Mouse (Mus musculus) embryonic facial prominence, embryonic 10.5 days (tissue): ENCODE data around the gene Uqcc1. TPM values are rescaled to one million over a fixed set of nuclear protein-coding genes. Genes with fewer than 3 reads are reported as not detected.

Source experiments
- DNase-seq: peaks from one replicate; pipeline ENCODE4 v3.0.0-alpha.2; 2017; ENCODE audit warnings: low spot score
- H3K27ac ChIP-seq: fragments of 300-500 bp; sonication (generic); replicated peaks from 2 replicates; pipeline ENCODE4 v1.5.1; 2016; ENCODE audit warnings: mild to moderate bottlenecking
- H3K27me3 ChIP-seq: fragments of 300-500 bp; sonication (generic); replicated peaks from 2 replicates; pipeline ENCODE4 v1.6.1; 2016; ENCODE audit warnings: low read depth, mild to moderate bottlenecking; ENCODE audit not compliant: poor library complexity, severe bottlenecking
- H3K36me3 ChIP-seq: fragments of 300-500 bp; sonication (generic); replicated peaks from 2 replicates; pipeline ENCODE4 v1.6.1; 2016; ENCODE audit warnings: mild to moderate bottlenecking, moderate library complexity
- H3K4me1 ChIP-seq: fragments of 300-500 bp; sonication (generic); 2 replicates; pipeline ENCODE4 v1.6.1; 2016
- H3K4me3 ChIP-seq: fragments of 300-500 bp; sonication (generic); 2 replicates; pipeline ENCODE4 v1.5.1; 2016; ENCODE audit warnings: mild to moderate bottlenecking, moderate library complexity
- H3K9me3 ChIP-seq: fragments of 300-500 bp; sonication (generic); 2 replicates; pipeline ENCODE4 v1.6.1; 2016; ENCODE audit warnings: mild to moderate bottlenecking
- WGBS: fragments of 180-500 bp; shearing (Covaris S2); methylation state at CpG from one replicate; pipeline ENCODE4 v1.1.7; 2016; 5-methylcytosine and 5-hydroxymethylcytosine counted together
- polyA plus RNA-seq: library from polyadenylated mRNA; unstranded; fragments of >200 nt; fragmentation: Nextera tagmentation; extraction: Ambion mirVana; gene quantifications from 2 replicates; pipeline ENCODE4 v1.2.1, GENCODE M21; 2016

Uqcc1 gene
- polyA plus RNA-seq, 1 experiment from 2014 or later, result 74.2 TPM

- Histone ChIP-seq H3K4me3 (no peak overlapping the region), H3K9me3 (no peaks in the 10 kb centered on the region), H3K4me1 (0 out of 2 replicates have a peak, but pooled peaks cover 5% of the 10 kb centered on the region), H3K27me3 (no peaks in the 10 kb centered on the region), H3K27ac (no peak overlapping the region), H3K36me3 (no peaks in the 10 kb centered on the region)
- WGBS, result 58% methylated on average over 3 of the region's 3 CpGs
- DNase-seq, result no peak
Observed at GRCm38 (mm10) chr2:155802761-155803160, 127.3 kb downstream of the Uqcc1 start.

GRCm38 (mm10) chr2:155798613-155799012 is 131.5 kb downstream of the Uqcc1 start:
- H3K36me3 ChIP-seq, result no peaks in the 10 kb centered on the region
- no peak for DNase-seq
- H3K4me3 ChIP-seq, result no peak overlapping the region
- H3K9me3 ChIP-seq, result no peaks in the 10 kb centered on the region
- no peak overlapping the region for H3K27ac ChIP-seq
- 59% methylated on average over 3 of the region's 3 CpGs for WGBS
- H3K27me3 ChIP-seq, result no peaks in the 10 kb centered on the region
- H3K4me1 ChIP-seq, result no peaks in the 10 kb centered on the region

Other genes starting within 250 kb of the Uqcc1 start
- gene Trpc4ap, start 237.9 kb downstream of the Uqcc1 start, polyA plus RNA-seq, result 126 and 127 TPM in 2 replicates
- 27.0 and 28.6 TPM in 2 replicates for gene Edem2, start 200.8 kb downstream of the Uqcc1 start, polyA plus RNA-seq
- gene Gm17581, start 194.4 kb downstream of the Uqcc1 start, polyA plus RNA-seq, result not detected in 2 replicates
- gene Procr, start 179.2 kb downstream of the Uqcc1 start, polyA plus RNA-seq, result 1.0 and 1.8 TPM in 2 replicates
- gene Mmp24, start 155.0 kb downstream of the Uqcc1 start, polyA plus RNA-seq, result 0.30 and 0.44 TPM in 2 replicates
- 7.1 and 8.4 TPM in 2 replicates for gene BC029722, start 110.9 kb downstream of the Uqcc1 start, polyA plus RNA-seq
- 247 and 259 TPM in 2 replicates for gene Eif6, start 103.4 kb downstream of the Uqcc1 start, polyA plus RNA-seq
- gene Fam83c, start 95.5 kb downstream of the Uqcc1 start, polyA plus RNA-seq, result 0.29 and 0.41 TPM in 2 replicates
- gene Gm15557, start 10.4 kb upstream of the Uqcc1 start, polyA plus RNA-seq, result 0.12 TPM in 1 of 2 replicates, not detected in the other
- gene Gdf5, start 15.1 kb upstream of the Uqcc1 start, polyA plus RNA-seq, result 0.52 and 0.91 TPM in 2 replicates
- gene Cep250, start 26.1 kb upstream of the Uqcc1 start, polyA plus RNA-seq, result 29.8 and 31.4 TPM in 2 replicates
- gene 6430550D23Rik, start 77.7 kb upstream of the Uqcc1 start, polyA plus RNA-seq, result 0.91 and 1.4 TPM in 2 replicates
- 178 and 183 TPM in 2 replicates for gene Ergic3, start 77.7 kb upstream of the Uqcc1 start, polyA plus RNA-seq
- 0.11 TPM in 1 of 2 replicates, not detected in the other for gene Fer1l4, start 122.6 kb upstream of the Uqcc1 start, polyA plus RNA-seq
- gene Spag4, start 134.9 kb upstream of the Uqcc1 start, polyA plus RNA-seq, result 5.9 and 6.0 TPM in 2 replicates
- 75.6 and 79.6 TPM in 2 replicates for gene Cpne1, start 181.7 kb upstream of the Uqcc1 start, polyA plus RNA-seq
- 50.8 and 52.6 TPM in 2 replicates for gene Rbm12, start 181.7 kb upstream of the Uqcc1 start, polyA plus RNA-seq
- 23.3 and 35.7 TPM in 2 replicates for gene Gm28036, start 196.8 kb upstream of the Uqcc1 start, polyA plus RNA-seq
- gene Romo1, start 213.7 kb upstream of the Uqcc1 start, polyA plus RNA-seq, result 396 and 400 TPM in 2 replicates
- 37.7 and 42.1 TPM in 2 replicates for gene Nfs1, start 213.9 kb upstream of the Uqcc1 start, polyA plus RNA-seq
- 557 and 577 TPM in 2 replicates for gene Rbm39, start 249.9 kb upstream of the Uqcc1 start, polyA plus RNA-seq